Mouse (Mus musculus) retina, postnatal 7 days (tissue): Measurements from ENCODE around the gene Akt1s1.

Experiments
- DNase-seq: peaks from one replicate; pipeline ENCODE4 v3.0.0-alpha.2; 2012; ENCODE audit warnings: low read depth, low spot score

Akt1s1 gene

DNA sequence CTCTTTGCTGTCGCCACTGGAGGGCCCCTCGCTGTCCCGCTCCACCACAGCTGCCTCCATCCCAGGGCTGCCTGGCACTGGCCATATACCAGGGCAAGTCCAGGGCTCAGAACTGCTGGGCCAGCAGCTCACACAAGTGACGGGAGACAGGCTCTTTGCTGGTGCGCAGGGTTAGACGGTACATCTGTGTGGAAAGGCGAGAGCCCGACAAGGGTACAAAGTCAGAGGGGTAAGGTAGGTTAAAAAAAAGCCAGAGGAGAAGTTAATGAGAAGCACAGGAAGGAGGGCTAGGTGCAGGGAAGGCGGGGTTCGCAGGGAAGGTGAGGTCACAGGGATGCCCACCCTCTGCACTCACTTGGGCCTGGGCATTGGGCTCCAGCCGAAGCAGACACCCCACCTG is 51.8 kb downstream of the Akt1s1 start:
- DNase-seq = no peak

- peak; percentile 43 for DNase-seq
Observed at GRCm38 (mm10) chr7:44901230-44901722, 52.5 kb downstream of the Akt1s1 start.
